Mouse (Mus musculus) 3134 (cell line): ENCODE results near the gene Patj.

Source experiments
- DNase-seq: peaks from one replicate; pipeline ENCODE4 v3.0.0-alpha.2; 2011; ENCODE audit warnings: low spot score; ENCODE audit not compliant: insufficient read length; ENCODE audit errors: extremely low read depth

Patj gene

GRCm38 (mm10) chr4:98635140-98635837, 239.7 kb downstream of the Patj start:
- no peak for DNase-seq

GRCm38 (mm10) chr4:98638731-98639130, 243.1 kb downstream of the Patj start:
- no peak for DNase-seq

GRCm38 (mm10) chr4:98653650-98654049, 258.1 kb downstream of the Patj start:
- no peak for DNase-seq

GRCm38 (mm10) chr4:98654419-98654821, 258.8 kb downstream of the Patj start:
- DNase-seq = no peak

GRCm38 (mm10) chr4:98656759-98657158, 261.2 kb downstream of the Patj start:
- no peak for DNase-seq

- DNase-seq = no peak
Observed at GRCm38 (mm10) chr4:98659032-98659431, 263.4 kb downstream of the Patj start.

- DNase-seq = no peak
Observed at GRCm38 (mm10) chr4:98660534-98660933, 264.9 kb downstream of the Patj start.

GRCm38 (mm10) chr4:98665884-98666283, 270.3 kb downstream of the Patj start:
- DNase-seq = no peak

GRCm38 (mm10) chr4:98666451-98666850, 270.9 kb downstream of the Patj start:
- no peak for DNase-seq

GRCm38 (mm10) chr4:98667009-98667408, 271.4 kb downstream of the Patj start:
- no peak for DNase-seq

- DNase-seq = no peak
Observed at GRCm38 (mm10) chr4:98677506-98677905, 281.9 kb downstream of the Patj start.

- no peak for DNase-seq
Observed at GRCm38 (mm10) chr4:98686678-98687267, 291.2 kb downstream of the Patj start.

GRCm38 (mm10) chr4:98688116-98688515, 292.5 kb downstream of the Patj start:
- DNase-seq = no peak

GRCm38 (mm10) chr4:98688520-98688919, 292.9 kb downstream of the Patj start:
- DNase-seq = no peak

GRCm38 (mm10) chr4:98689988-98690387, 294.4 kb downstream of the Patj start:
- no peak for DNase-seq

GRCm38 (mm10) chr4:98693465-98694185, 298.0 kb downstream of the Patj start:
- no peak for DNase-seq

- no peak for DNase-seq
Observed at GRCm38 (mm10) chr4:98697932-98698331, 302.3 kb downstream of the Patj start.

- DNase-seq = no peak
Observed at GRCm38 (mm10) chr4:98698921-98699320, 303.3 kb downstream of the Patj start.

- DNase-seq = no peak
Observed at GRCm38 (mm10) chr4:98700156-98700555, 304.6 kb downstream of the Patj start.

GRCm38 (mm10) chr4:98702201-98702894, 306.8 kb downstream of the Patj start:
- DNase-seq = no peak

- no peak for DNase-seq
Observed at GRCm38 (mm10) chr4:98710891-98711290, 315.3 kb downstream of the Patj start.
